Mouse (Mus musculus) embryonic fibroblast, embryonic 13.5 days (primary cell): ENCODE measurements around the gene Kcnip1. TPM values are rescaled to one million over a fixed set of nuclear protein-coding genes. Genes with fewer than 3 reads are reported as not detected.

Source experiments
- H3K27ac ChIP-seq: 2 replicates; pipeline ENCODE4 v1.5.1; 2012; ENCODE audit warnings: low read length, control low read depth, inconsistent platforms; ENCODE audit not compliant: insufficient read depth
- H3K4me1 ChIP-seq: 2 replicates; pipeline ENCODE4 v1.6.1; 2011; ENCODE audit warnings: low read length; ENCODE audit not compliant: control insufficient read depth, insufficient read depth
- H3K4me3 ChIP-seq: 2 replicates; pipeline ENCODE4 v1.5.1; 2011; ENCODE audit warnings: mild to moderate bottlenecking, control low read depth, low read length; ENCODE audit not compliant: insufficient read depth
- CTCF ChIP-seq: IDR thresholded peaks from 2 replicates; pipeline ENCODE4 v1.5.1; 2011; ENCODE audit warnings: mild to moderate bottlenecking, control low read depth, low read length, moderate library complexity, borderline replicate concordance; ENCODE audit not compliant: insufficient read depth
- POLR2A ChIP-seq: IDR thresholded peaks from 2 replicates; pipeline ENCODE4 v1.6.1; 2011; ENCODE audit warnings: low read depth, mild to moderate bottlenecking, control low read depth, low read length, moderate library complexity
- polyA plus RNA-seq: library from polyadenylated mRNA; stranded (reverse); fragments of >200 nt; gene quantifications from 2 replicates; pipeline ENCODE4 v1.2.4, GENCODE M21; 2011; ENCODE audit warnings: low read depth; ENCODE audit not compliant: missing spikeins, insufficient read length

Gene Kcnip1
- polyA plus RNA-seq, 1 experiment: 2.7 TPM

DNA sequence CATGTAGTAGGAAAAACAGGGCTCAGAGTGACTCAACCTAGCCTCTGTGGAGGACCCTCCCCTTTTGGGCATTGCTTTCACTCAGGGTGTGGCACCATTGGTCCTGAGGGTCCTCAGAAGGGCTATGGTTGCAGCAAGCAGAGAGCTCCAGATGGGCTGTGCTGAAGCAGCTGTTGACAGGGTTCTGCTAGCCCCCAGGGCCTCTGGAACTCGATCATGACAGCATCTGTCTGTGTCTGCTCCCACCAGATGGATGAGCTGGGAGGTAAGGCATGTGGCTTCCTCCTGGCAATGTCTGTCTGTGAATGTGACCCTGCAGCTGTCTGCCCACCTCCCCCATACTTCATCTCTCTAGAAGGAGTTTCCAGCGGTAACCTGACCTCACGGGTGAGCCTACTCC lies 385.2 kb downstream of the Kcnip1 start:
- H3K4me3 ChIP-seq: no peak overlapping the region
- H3K27ac ChIP-seq: no peak overlapping the region
- H3K4me1 ChIP-seq: no peaks in the 10 kb centered on the region
- TF ChIP-seq CTCF: no peak
- no peak for TF ChIP-seq POLR2A

DNA sequence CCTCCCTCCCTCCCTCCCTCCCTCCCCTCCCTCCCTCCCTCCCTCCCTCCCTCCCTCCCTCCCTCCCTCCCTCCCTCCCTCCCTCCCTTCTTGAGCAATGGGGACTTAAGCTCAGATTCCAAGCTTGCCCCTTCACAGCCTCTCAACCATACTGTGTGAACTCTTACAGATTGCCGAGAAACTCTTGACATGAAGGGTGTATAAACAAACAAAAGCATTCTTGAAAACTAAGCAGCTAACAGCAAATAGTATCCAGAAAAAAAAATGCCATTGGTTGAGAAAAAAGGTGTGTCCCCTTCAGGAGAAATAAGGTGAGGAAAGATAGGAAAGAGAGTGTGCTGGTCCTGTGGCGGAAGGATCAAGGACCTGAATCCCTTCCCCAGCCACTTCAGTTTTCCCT lies 389.8 kb downstream of the Kcnip1 start:
- TF ChIP-seq CTCF (no peak), POLR2A (no peak)
- Histone ChIP-seq H3K4me3 (no peak overlapping the region), H3K27ac (no peak overlapping the region), H3K4me1 (no peaks in the 10 kb centered on the region)

DNA sequence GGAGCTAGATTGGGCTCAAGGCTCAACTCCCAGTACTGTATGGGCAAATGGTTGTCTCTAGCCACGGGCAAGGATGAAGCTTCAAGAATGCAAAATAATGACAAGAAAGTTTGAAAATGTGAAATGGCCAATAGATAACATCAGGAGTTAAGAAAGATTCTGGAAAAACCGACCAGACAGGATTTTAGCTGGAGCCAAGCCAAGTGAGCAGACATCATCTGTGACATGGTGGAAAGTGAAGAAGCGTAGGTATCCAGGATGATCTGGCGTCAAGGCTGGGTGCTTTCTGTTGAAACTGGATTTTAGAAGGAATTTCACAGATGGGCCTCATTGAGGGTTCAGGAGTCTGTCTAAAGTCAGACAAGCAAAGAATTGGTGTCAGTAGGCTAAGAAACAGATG lies 394.0 kb downstream of the Kcnip1 start, which contains the start of gene D130052B06Rik:
TSS of gene D130052B06Rik (plus strand) at position 317 of the 400 bp plus-strand sequence.
- H3K4me1 ChIP-seq: no peaks in the 10 kb centered on the region
- no peak within 1 kb of the TSS for H3K27ac ChIP-seq
- TF ChIP-seq POLR2A (no peak), CTCF (no peak)
- H3K4me3 ChIP-seq: no peak within 1 kb of the TSS

DNA sequence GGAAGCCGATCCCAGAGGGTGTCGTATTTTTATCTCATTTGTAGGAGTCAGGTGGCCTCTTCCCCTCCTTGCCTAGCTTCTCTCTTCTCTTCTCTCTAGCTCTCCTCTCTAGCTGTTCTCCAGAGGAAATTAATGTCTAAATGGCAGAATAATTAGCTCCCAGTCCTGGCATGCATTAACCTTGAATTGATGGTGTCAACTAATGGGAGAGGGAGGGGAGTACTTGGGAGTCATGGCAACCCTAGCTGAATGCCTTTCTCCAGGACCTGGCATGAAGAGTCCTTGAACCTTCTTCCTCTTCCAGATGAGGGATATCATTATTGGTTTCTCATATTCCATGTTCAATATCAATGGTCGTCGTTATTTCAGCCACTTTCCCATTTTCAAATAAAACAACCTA lies 396.3 kb downstream of the Kcnip1 start:
- no peak overlapping the region for H3K4me3 ChIP-seq

DNA sequence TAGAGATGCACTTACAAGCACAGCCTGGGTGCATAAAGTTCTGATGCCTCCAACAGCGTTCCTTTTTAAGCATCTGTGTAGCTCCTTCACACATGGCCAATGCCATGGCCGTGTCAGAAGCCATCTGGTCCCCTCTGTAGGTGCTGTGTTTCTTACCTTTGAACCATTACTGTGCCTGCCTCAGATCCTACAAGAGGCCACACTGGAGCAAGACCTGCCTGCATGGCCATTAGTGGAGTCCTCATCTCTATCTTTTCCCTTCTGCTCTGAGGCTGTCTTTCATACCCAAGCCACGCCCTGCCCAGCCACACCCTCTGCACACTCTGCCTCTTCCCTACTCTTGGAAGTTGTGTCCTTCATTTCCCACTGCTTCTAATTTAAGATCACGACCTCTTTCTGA lies 400.1 kb downstream of the Kcnip1 start:
- H3K4me1 ChIP-seq: no peaks in the 10 kb centered on the region
- no peak overlapping the region for H3K4me3 ChIP-seq
- TF ChIP-seq POLR2A (no peak), CTCF (no peak)
- no peak overlapping the region for H3K27ac ChIP-seq

More for the DNA sequence above, 396.3 kb downstream of the Kcnip1 start:
- TF ChIP-seq CTCF (no peak), POLR2A (no peak)
- Histone ChIP-seq H3K4me1 (no peaks in the 10 kb centered on the region), H3K27ac (no peak overlapping the region)

- no peak for TF ChIP-seq CTCF
- no peak for TF ChIP-seq POLR2A
- no peaks in the 10 kb centered on the region for H3K4me1 ChIP-seq
- H3K4me3 ChIP-seq: no peak overlapping the region
- no peak overlapping the region for H3K27ac ChIP-seq
These were observed 402.2 kb downstream of the Kcnip1 start for GRCm38 (mm10) chr11:33590771-33591170.

- no peak for TF ChIP-seq POLR2A
- TF ChIP-seq CTCF: no peak
- no peaks in the 10 kb centered on the region for H3K4me1 ChIP-seq
- H3K27ac ChIP-seq: no peak overlapping the region
- H3K4me3 ChIP-seq: no peak overlapping the region
These were observed 406.3 kb downstream of the Kcnip1 start for GRCm38 (mm10) chr11:33586614-33587013.

DNA sequence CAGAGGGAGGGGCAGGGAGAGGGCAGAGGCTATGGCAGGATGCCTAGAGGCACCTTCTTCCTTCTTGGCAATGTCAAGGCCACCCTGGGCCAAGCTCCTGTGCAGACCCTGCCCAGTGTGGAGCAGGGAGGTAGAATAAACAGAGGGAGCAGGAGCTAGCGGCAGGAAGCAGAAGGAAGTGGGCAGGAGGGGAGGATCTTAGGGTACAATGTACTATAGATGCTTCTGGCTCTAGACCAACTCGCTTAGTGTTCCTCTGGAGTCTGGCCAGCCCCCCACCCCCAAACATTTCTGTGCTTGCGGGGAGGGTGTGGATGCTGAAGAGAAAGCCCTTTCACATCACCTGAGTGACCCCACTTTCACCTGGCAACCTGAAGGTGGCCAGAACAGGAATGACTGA lies 413.3 kb downstream of the Kcnip1 start:
- no peak overlapping the region for H3K27ac ChIP-seq
- no peaks in the 10 kb centered on the region for H3K4me1 ChIP-seq
- TF ChIP-seq POLR2A: no peak
- no peak for TF ChIP-seq CTCF
- H3K4me3 ChIP-seq: no peak overlapping the region

Other genes starting within 250 kb of the Kcnip1 start
- 0.77 and 2.2 TPM in 2 replicates for gene Kcnmb1, start 30.1 kb downstream of the Kcnip1 start, polyA plus RNA-seq
- gene Lcp2, start 53.8 kb upstream of the Kcnip1 start, polyA plus RNA-seq: 0.42 TPM in 1 of 2 replicates, not detected in the other
- not detected in 2 replicates for gene 4930469K13Rik, start 105.4 kb upstream of the Kcnip1 start, polyA plus RNA-seq
- not detected in 2 replicates for gene Foxi1, start 214.9 kb upstream of the Kcnip1 start, polyA plus RNA-seq